Mouse (Mus musculus): ENCODE data around the gene Olfr1150-ps1. TPM values are rescaled to one million over a fixed set of nuclear protein-coding genes. Genes with fewer than 3 reads are reported as not detected.

The Olfr1150-ps1 gene
- total RNA-seq (2014; fragmentation: Nextera tagmentation) (not detected in 2 replicates), total RNA-seq (2017) (not detected in 2 replicates)

- ATAC-seq (replicated peaks; ENCODE audit: low FRiP score, low TSS enrichment, poor library complexity, severe bottlenecking), result no peak
Observed at GRCm38 (mm10) chr2:87843693-87844092, at the start of gene Olfr1150-ps1. Olfr1150-ps1 (plus strand) TSS chr2:87843993.

- no peak for ATAC-seq (replicated peaks; ENCODE audit: low FRiP score, low TSS enrichment, poor library complexity, severe bottlenecking)
Observed at GRCm38 (mm10) chr2:87800292-87800691, 43.5 kb upstream of the Olfr1150-ps1 start, which contains the start of gene Olfr1143. Olfr1143 (plus strand) TSS chr2:87800592.

- ATAC-seq (replicated peaks; ENCODE audit: low FRiP score, low TSS enrichment, poor library complexity, severe bottlenecking), result no peak
Observed at GRCm38 (mm10) chr2:87809522-87809921, 34.3 kb upstream of the Olfr1150-ps1 start, which contains the start of gene Olfr1145. Olfr1145 (plus strand) TSS chr2:87809822.

- ATAC-seq (replicated peaks; ENCODE audit: low FRiP score, low TSS enrichment, poor library complexity, severe bottlenecking), result no peak
Observed at GRCm38 (mm10) chr2:87830233-87830632, 13.6 kb upstream of the Olfr1150-ps1 start, which contains the start of gene Olfr1148. Olfr1148 (plus strand) TSS chr2:87830533.

GRCm38 (mm10) chr2:87855562-87855961 lies 11.8 kb downstream of the Olfr1150-ps1 start, which contains the start of gene Olfr1151:
Olfr1151 (plus strand) TSS chr2:87855862.
- ATAC-seq (replicated peaks; ENCODE audit: low FRiP score, low TSS enrichment, poor library complexity, severe bottlenecking), result no peak

GRCm38 (mm10) chr2:87866192-87866591 lies 22.4 kb downstream of the Olfr1150-ps1 start, which contains the start of gene Olfr1152:
Olfr1152 (plus strand) TSS chr2:87866492.
- ATAC-seq (replicated peaks; ENCODE audit: low FRiP score, low TSS enrichment, poor library complexity, severe bottlenecking), result no peak

- ATAC-seq (replicated peaks; ENCODE audit: low FRiP score, low TSS enrichment, poor library complexity, severe bottlenecking), result no peak
Observed at GRCm38 (mm10) chr2:87894662-87895061, 50.9 kb downstream of the Olfr1150-ps1 start, which contains the start of gene Olfr1153. Olfr1153 (plus strand) TSS chr2:87894962.

Other genes starting within 250 kb of the Olfr1150-ps1 start
- gene Olfr1130, start 237.8 kb upstream of the Olfr1150-ps1 start, total RNA-seq (2014; fragmentation: Nextera tagmentation), result not detected in 2 replicates
- not detected in 2 replicates for gene Olfr1130, start 237.8 kb upstream of the Olfr1150-ps1 start, total RNA-seq (2017)
- not detected in 2 replicates for gene Olfr1131, start 216.9 kb upstream of the Olfr1150-ps1 start, total RNA-seq (2014; fragmentation: Nextera tagmentation)
- gene Olfr1131, start 216.9 kb upstream of the Olfr1150-ps1 start, total RNA-seq (2017), result not detected in 2 replicates
- gene Olfr1132, start 206.5 kb upstream of the Olfr1150-ps1 start, total RNA-seq (2014; fragmentation: Nextera tagmentation), result not detected in 2 replicates
- not detected in 2 replicates for gene Olfr1132, start 206.5 kb upstream of the Olfr1150-ps1 start, total RNA-seq (2017)
- gene Olfr1133, start 196.6 kb upstream of the Olfr1150-ps1 start, total RNA-seq (2014; fragmentation: Nextera tagmentation), result not detected in 2 replicates
- not detected in 2 replicates for gene Olfr1133, start 196.6 kb upstream of the Olfr1150-ps1 start, total RNA-seq (2017)
- gene Olfr1134, start 185.5 kb upstream of the Olfr1150-ps1 start, total RNA-seq (2014; fragmentation: Nextera tagmentation), result not detected in 2 replicates
- gene Olfr1134, start 185.5 kb upstream of the Olfr1150-ps1 start, total RNA-seq (2017), result not detected in 2 replicates
- gene Olfr1135, start 170.3 kb upstream of the Olfr1150-ps1 start, total RNA-seq (2014; fragmentation: Nextera tagmentation), result not detected in 2 replicates
- gene Olfr1135, start 170.3 kb upstream of the Olfr1150-ps1 start, total RNA-seq (2017), result not detected in 2 replicates
- not detected in 2 replicates for gene Olfr1136, start 150.0 kb upstream of the Olfr1150-ps1 start, total RNA-seq (2014; fragmentation: Nextera tagmentation)
- not detected in 2 replicates for gene Olfr1136, start 150.0 kb upstream of the Olfr1150-ps1 start, total RNA-seq (2017)
- not detected in 2 replicates for gene Olfr1137, start 130.8 kb upstream of the Olfr1150-ps1 start, total RNA-seq (2014; fragmentation: Nextera tagmentation)
- gene Olfr1137, start 130.8 kb upstream of the Olfr1150-ps1 start, total RNA-seq (2017), result not detected in 2 replicates
- gene Olfr1138, start 104.0 kb upstream of the Olfr1150-ps1 start, total RNA-seq (2014; fragmentation: Nextera tagmentation), result not detected in 2 replicates
- gene Olfr1138, start 104.0 kb upstream of the Olfr1150-ps1 start, total RNA-seq (2017), result not detected in 2 replicates
- gene Olfr1140, start 100.2 kb upstream of the Olfr1150-ps1 start, total RNA-seq (2014; fragmentation: Nextera tagmentation), result not detected in 2 replicates
- gene Olfr1140, start 100.2 kb upstream of the Olfr1150-ps1 start, total RNA-seq (2017), result not detected in 2 replicates
- gene Olfr1141, start 90.0 kb upstream of the Olfr1150-ps1 start, total RNA-seq (2014; fragmentation: Nextera tagmentation), result not detected in 2 replicates
- gene Olfr1141, start 90.0 kb upstream of the Olfr1150-ps1 start, total RNA-seq (2017), result not detected in 2 replicates
- gene Olfr152, start 64.5 kb upstream of the Olfr1150-ps1 start, total RNA-seq (2014; fragmentation: Nextera tagmentation), result not detected in 2 replicates
- not detected in 2 replicates for gene Olfr152, start 64.5 kb upstream of the Olfr1150-ps1 start, total RNA-seq (2017)
- gene Olfr1143, start 43.4 kb upstream of the Olfr1150-ps1 start, total RNA-seq (2014; fragmentation: Nextera tagmentation), result not detected in 2 replicates
- not detected in 2 replicates for gene Olfr1143, start 43.4 kb upstream of the Olfr1150-ps1 start, total RNA-seq (2017)
- gene Olfr1145, start 34.2 kb upstream of the Olfr1150-ps1 start, total RNA-seq (2014; fragmentation: Nextera tagmentation), result not detected in 2 replicates
- not detected in 2 replicates for gene Olfr1145, start 34.2 kb upstream of the Olfr1150-ps1 start, total RNA-seq (2017)
- not detected in 2 replicates for gene Olfr1148, start 13.5 kb upstream of the Olfr1150-ps1 start, total RNA-seq (2014; fragmentation: Nextera tagmentation)
- gene Olfr1148, start 13.5 kb upstream of the Olfr1150-ps1 start, total RNA-seq (2017), result not detected in 2 replicates
- gene Olfr1151, start 11.9 kb downstream of the Olfr1150-ps1 start, total RNA-seq (2014; fragmentation: Nextera tagmentation), result not detected in 2 replicates
- not detected in 2 replicates for gene Olfr1151, start 11.9 kb downstream of the Olfr1150-ps1 start, total RNA-seq (2017)
- gene Olfr1152, start 22.5 kb downstream of the Olfr1150-ps1 start, total RNA-seq (2014; fragmentation: Nextera tagmentation), result not detected in 2 replicates
- gene Olfr1152, start 22.5 kb downstream of the Olfr1150-ps1 start, total RNA-seq (2017), result not detected in 2 replicates
- gene Olfr1153, start 51.0 kb downstream of the Olfr1150-ps1 start, total RNA-seq (2014; fragmentation: Nextera tagmentation), result not detected in 2 replicates
- gene Olfr1153, start 51.0 kb downstream of the Olfr1150-ps1 start, total RNA-seq (2017), result not detected in 2 replicates
- not detected in 2 replicates for gene Olfr1154, start 61.2 kb downstream of the Olfr1150-ps1 start, total RNA-seq (2014; fragmentation: Nextera tagmentation)
- not detected in 2 replicates for gene Olfr1154, start 61.2 kb downstream of the Olfr1150-ps1 start, total RNA-seq (2017)
- not detected in 2 replicates for gene Olfr1155, start 101.1 kb downstream of the Olfr1150-ps1 start, total RNA-seq (2014; fragmentation: Nextera tagmentation)
- not detected in 2 replicates for gene Olfr1155, start 101.1 kb downstream of the Olfr1150-ps1 start, total RNA-seq (2017)
- gene Olfr1156, start 109.1 kb downstream of the Olfr1150-ps1 start, total RNA-seq (2014; fragmentation: Nextera tagmentation), result not detected in 2 replicates
- gene Olfr1156, start 109.1 kb downstream of the Olfr1150-ps1 start, total RNA-seq (2017), result not detected in 2 replicates
- not detected in 2 replicates for gene Olfr1157, start 124.3 kb downstream of the Olfr1150-ps1 start, total RNA-seq (2014; fragmentation: Nextera tagmentation)
- not detected in 2 replicates for gene Olfr1157, start 124.3 kb downstream of the Olfr1150-ps1 start, total RNA-seq (2017)
- not detected in 2 replicates for gene Olfr74, start 130.7 kb downstream of the Olfr1150-ps1 start, total RNA-seq (2014; fragmentation: Nextera tagmentation)
- gene Olfr74, start 130.7 kb downstream of the Olfr1150-ps1 start, total RNA-seq (2017), result not detected in 2 replicates
- not detected in 2 replicates for gene Olfr1158, start 146.1 kb downstream of the Olfr1150-ps1 start, total RNA-seq (2014; fragmentation: Nextera tagmentation)
- gene Olfr1158, start 146.1 kb downstream of the Olfr1150-ps1 start, total RNA-seq (2017), result not detected in 2 replicates
- gene Olfr1160, start 164.3 kb downstream of the Olfr1150-ps1 start, total RNA-seq (2014; fragmentation: Nextera tagmentation), result not detected in 2 replicates
- not detected in 2 replicates for gene Olfr1160, start 164.3 kb downstream of the Olfr1150-ps1 start, total RNA-seq (2017)
- not detected in 2 replicates for gene Olfr1161, start 178.8 kb downstream of the Olfr1150-ps1 start, total RNA-seq (2014; fragmentation: Nextera tagmentation)
- gene Olfr1161, start 178.8 kb downstream of the Olfr1150-ps1 start, total RNA-seq (2017), result not detected in 2 replicates
- gene Olfr73, start 193.7 kb downstream of the Olfr1150-ps1 start, total RNA-seq (2014; fragmentation: Nextera tagmentation), result not detected in 2 replicates
- gene Olfr73, start 193.7 kb downstream of the Olfr1150-ps1 start, total RNA-seq (2017), result not detected in 2 replicates
- gene Olfr1162, start 207.1 kb downstream of the Olfr1150-ps1 start, total RNA-seq (2014; fragmentation: Nextera tagmentation), result not detected in 2 replicates
- gene Olfr1162, start 207.1 kb downstream of the Olfr1150-ps1 start, total RNA-seq (2017), result not detected in 2 replicates
- gene Olfr1163, start 227.8 kb downstream of the Olfr1150-ps1 start, total RNA-seq (2014; fragmentation: Nextera tagmentation), result not detected in 2 replicates
- gene Olfr1163, start 227.8 kb downstream of the Olfr1150-ps1 start, total RNA-seq (2017), result not detected in 2 replicates
- gene Olfr1164, start 250.0 kb downstream of the Olfr1150-ps1 start, total RNA-seq (2014; fragmentation: Nextera tagmentation), result not detected in 2 replicates
- gene Olfr1164, start 250.0 kb downstream of the Olfr1150-ps1 start, total RNA-seq (2017), result not detected in 2 replicates

Data from megakaryocyte-erythroid progenitor cell, adult 5-6 weeks (primary cell).